Mouse (Mus musculus) kidney, postnatal 14 days (tissue): ENCODE results near the gene Gprasp1.

Experiments
- DNase-seq: peaks from one replicate; pipeline ENCODE4 v3.0.0; 2022; ENCODE audit warnings: mixed read lengths

Gprasp1 gene

GRCm38 (mm10) chrX:135838521-135839360 is 96.2 kb downstream of the Gprasp1 start, which contains the start of gene Gprasp2:
TSS of gene Gprasp2 (plus strand) at chrX:135839034.
- peak; percentile 45 for DNase-seq

- peak; percentile 43 for DNase-seq
Observed at GRCm38 (mm10) chrX:135839397-135840391, 97.2 kb downstream of the Gprasp1 start.
